Mouse (Mus musculus): ENCODE results near the gene Rgs4. TPM values are rescaled to one million over a fixed set of nuclear protein-coding genes. Genes with fewer than 3 reads are reported as not detected.

The Rgs4 gene
- polyA plus RNA-seq (2014; fragmentation: Nextera tagmentation; extraction: Ambion mirVana), result 0.95 and 1.4 TPM in 2 replicates

DNA sequence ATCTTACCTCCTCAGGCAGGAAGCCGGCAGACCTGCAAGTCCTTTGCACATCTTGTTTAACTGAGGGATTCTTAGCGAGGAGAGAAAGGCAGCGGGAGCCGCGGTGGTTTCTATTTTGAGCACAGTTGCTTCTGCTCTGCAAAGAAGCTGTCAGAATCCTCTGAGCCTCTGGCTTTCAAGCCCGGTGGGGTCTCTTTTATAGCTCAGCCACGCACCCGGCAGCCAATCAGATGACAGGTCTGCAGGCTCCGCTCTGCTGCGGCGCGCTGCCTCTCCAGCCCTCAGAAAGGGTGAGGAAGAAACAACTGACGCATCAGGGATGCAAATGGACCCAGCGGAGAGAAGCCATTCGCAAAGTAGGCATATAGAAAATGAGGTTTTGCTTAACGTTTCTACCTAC lies at the start of gene Rgs4:
TSS of gene Rgs4 (minus strand) at position 170 of the 400 bp plus-strand sequence.
- no peak within 1 kb of the TSS for H3K27ac ChIP-seq (ENCODE audit: low read depth, low read length)
- peak; percentile 34 for DNase-seq (ENCODE audit: low spot score)
- ATAC-seq (replicated peaks; ENCODE audit: low FRiP score), result no peak
- H3K27me3 ChIP-seq (replicated peaks; ENCODE audit: control insufficient read depth, insufficient read depth, low read length), result no peaks in the 10 kb centered on the region; the same call in 1 of the 2 replicates
- H3K36me3 ChIP-seq (ENCODE audit: control insufficient read depth, insufficient read depth, low read length), result no peaks in the 10 kb centered on the region
- H3K9me3 ChIP-seq (ENCODE audit: control insufficient read depth, low read length), result no peaks in the 10 kb centered on the region
- WGBS, result 2% methylated on average over 16 of the region's 16 CpGs
- no peak within 1 kb of the TSS for H3K9ac ChIP-seq (ENCODE audit: low read depth, low read length)
- H3K4me3 ChIP-seq (ENCODE audit: low read depth, low read length), result peak within 1 kb of the TSS; percentile 16
- no peaks in the 10 kb centered on the region for H3K4me1 ChIP-seq (replicated peaks; ENCODE audit: control insufficient read depth, insufficient read depth, low read length)
- peak within 1 kb of the TSS; percentile 50 for H3K4me2 ChIP-seq

DNA sequence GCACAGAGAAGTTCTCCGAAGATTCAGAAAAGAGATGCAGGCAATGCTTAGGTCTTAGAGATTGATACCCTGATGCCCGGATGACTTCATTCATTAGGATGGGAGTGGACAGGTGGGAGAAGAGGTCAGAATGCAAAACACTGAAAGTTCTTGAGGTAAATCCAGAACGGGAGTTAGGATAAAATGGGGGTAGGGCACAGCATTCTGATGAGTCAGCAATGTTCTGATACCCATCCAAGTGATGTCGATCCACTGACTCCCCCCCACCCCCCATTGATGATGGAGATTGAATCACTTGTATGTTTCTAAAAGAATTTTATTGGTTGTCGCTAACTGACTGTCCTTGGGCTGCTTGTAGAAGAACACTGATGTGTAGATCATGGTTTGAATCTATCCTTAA lies 45.0 kb upstream of the Rgs4 start:
- Histone ChIP-seq H3K4me2 (no peak overlapping the region), H3K27ac (ENCODE audit: low read depth, low read length) (no peak overlapping the region), H3K27me3 (replicated peaks; ENCODE audit: control insufficient read depth, insufficient read depth, low read length) (no peaks in the 10 kb centered on the region), H3K4me1 (replicated peaks; ENCODE audit: control insufficient read depth, insufficient read depth, low read length) (no peaks in the 10 kb centered on the region), H3K9me3 (ENCODE audit: control insufficient read depth, low read length) (no peaks in the 10 kb centered on the region), H3K9ac (ENCODE audit: low read depth, low read length) (no peak overlapping the region), H3K4me3 (ENCODE audit: low read depth, low read length) (no peak overlapping the region), H3K36me3 (ENCODE audit: control insufficient read depth, insufficient read depth, low read length) (no peaks in the 10 kb centered on the region)
- no peak for ATAC-seq (replicated peaks; ENCODE audit: low FRiP score)
- 80% methylated on average over 5 of the region's 5 CpGs for WGBS
- DNase-seq (ENCODE audit: low spot score), result no peak

GRCm38 (mm10) chr1:169785981-169786380 lies 38.5 kb upstream of the Rgs4 start:
- WGBS, result 75% methylated on average over 3 of the region's 3 CpGs
- Histone ChIP-seq H3K36me3 (ENCODE audit: control insufficient read depth, insufficient read depth, low read length) (no peaks in the 10 kb centered on the region), H3K9me3 (ENCODE audit: control insufficient read depth, low read length) (no peaks in the 10 kb centered on the region), H3K9ac (ENCODE audit: low read depth, low read length) (no peak overlapping the region), H3K4me1 (replicated peaks; ENCODE audit: control insufficient read depth, insufficient read depth, low read length) (no peaks in the 10 kb centered on the region), H3K27ac (ENCODE audit: low read depth, low read length) (no peak overlapping the region), H3K4me2 (no peak overlapping the region), H3K27me3 (replicated peaks; ENCODE audit: control insufficient read depth, insufficient read depth, low read length) (no peaks in the 10 kb centered on the region), H3K4me3 (ENCODE audit: low read depth, low read length) (no peak overlapping the region)
- no peak for DNase-seq (ENCODE audit: low spot score)
- ATAC-seq (replicated peaks; ENCODE audit: low FRiP score), result no peak

DNA sequence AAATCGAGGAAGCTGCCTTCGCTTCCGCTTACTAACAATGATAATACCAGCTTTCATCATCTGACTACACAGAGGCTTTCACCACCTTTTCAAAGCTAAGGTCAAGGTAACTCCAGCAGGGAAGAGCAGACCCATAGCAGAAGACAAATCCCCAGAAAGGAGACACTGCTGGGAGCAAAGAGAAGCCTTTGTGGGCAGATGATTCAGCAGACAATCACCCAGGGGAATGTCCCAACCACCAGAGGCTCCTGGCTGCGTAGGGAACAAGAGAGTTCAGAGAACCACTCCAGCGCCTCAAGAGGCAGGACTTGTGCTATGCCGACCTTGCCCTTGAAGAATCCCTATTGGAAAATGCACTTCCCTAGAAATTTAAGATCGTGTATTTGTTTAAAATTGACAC lies 29.1 kb upstream of the Rgs4 start:
- H3K4me1 ChIP-seq (replicated peaks; ENCODE audit: control insufficient read depth, insufficient read depth, low read length), result no peaks in the 10 kb centered on the region
- H3K27me3 ChIP-seq (replicated peaks; ENCODE audit: control insufficient read depth, insufficient read depth, low read length), result no peaks in the 10 kb centered on the region
- no peak overlapping the region for H3K4me2 ChIP-seq
- no peaks in the 10 kb centered on the region for H3K36me3 ChIP-seq (ENCODE audit: control insufficient read depth, insufficient read depth, low read length)
- no peak overlapping the region for H3K9ac ChIP-seq (ENCODE audit: low read depth, low read length)
- H3K4me3 ChIP-seq (ENCODE audit: low read depth, low read length), result no peak overlapping the region
- no peaks in the 10 kb centered on the region for H3K9me3 ChIP-seq (ENCODE audit: control insufficient read depth, low read length)
- DNase-seq (ENCODE audit: low spot score) (no peak), ATAC-seq (replicated peaks; ENCODE audit: low FRiP score) (no peak)
- H3K27ac ChIP-seq (ENCODE audit: low read depth, low read length), result no peak overlapping the region
- WGBS, result 67% methylated on average over 7 of the region's 7 CpGs

GRCm38 (mm10) chr1:169764619-169764955 lies 17.1 kb upstream of the Rgs4 start:
- Histone ChIP-seq H3K9me3 (ENCODE audit: control insufficient read depth, low read length) (no peaks in the 10 kb centered on the region), H3K4me1 (replicated peaks; ENCODE audit: control insufficient read depth, insufficient read depth, low read length) (no peaks in the 10 kb centered on the region), H3K27ac (ENCODE audit: low read depth, low read length) (no peak overlapping the region), H3K4me2 (no peak overlapping the region), H3K36me3 (ENCODE audit: control insufficient read depth, insufficient read depth, low read length) (no peaks in the 10 kb centered on the region), H3K4me3 (ENCODE audit: low read depth, low read length) (no peak overlapping the region), H3K9ac (ENCODE audit: low read depth, low read length) (no peak overlapping the region), H3K27me3 (replicated peaks; ENCODE audit: control insufficient read depth, insufficient read depth, low read length) (no peaks in the 10 kb centered on the region)
- ATAC-seq (replicated peaks; ENCODE audit: low FRiP score) (no peak), DNase-seq (ENCODE audit: low spot score) (no peak)
- 79% methylated on average over 2 of the region's 2 CpGs for WGBS

DNA sequence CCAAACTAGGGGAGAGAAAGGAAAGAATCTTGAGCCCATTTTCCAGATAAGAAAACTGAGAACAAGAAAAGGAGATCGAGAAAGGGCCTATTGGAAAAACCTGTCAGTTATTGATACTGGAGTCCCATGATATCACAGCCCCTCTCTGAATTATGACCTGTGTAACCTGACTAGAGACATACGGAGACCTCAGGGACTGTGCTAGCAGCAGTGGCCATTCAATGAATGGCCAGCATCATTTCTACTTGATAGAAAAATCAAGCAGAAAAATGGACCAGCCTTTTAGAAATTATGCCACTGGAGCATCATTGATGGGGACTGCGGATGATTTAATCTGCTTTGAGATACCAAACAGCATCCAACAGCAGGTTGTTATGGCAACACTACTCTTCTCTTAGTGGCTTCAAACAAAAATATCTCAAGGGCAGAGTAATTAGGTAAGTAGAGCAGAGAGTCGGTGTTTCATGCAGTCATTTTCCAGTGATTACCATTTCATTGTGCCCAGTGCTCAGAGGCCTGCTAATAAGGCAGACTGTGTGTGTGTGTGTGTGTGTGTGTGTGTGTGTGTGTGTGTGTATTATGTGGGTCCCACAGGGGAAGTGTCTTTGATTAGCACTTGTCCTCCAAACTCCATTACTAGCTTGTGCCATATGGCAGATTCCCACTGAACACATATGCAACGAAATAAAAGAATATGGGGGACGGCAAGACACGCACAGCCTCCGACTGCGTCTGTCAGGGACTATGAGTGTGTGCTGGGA lies 16.6 kb upstream of the Rgs4 start:
- no peak for ATAC-seq (replicated peaks; ENCODE audit: low FRiP score)
- H3K36me3 ChIP-seq (ENCODE audit: control insufficient read depth, insufficient read depth, low read length), result no peaks in the 10 kb centered on the region
- no peak overlapping the region for H3K4me2 ChIP-seq
- 84% methylated on average over 9 of the region's 9 CpGs for WGBS
- H3K9ac ChIP-seq (ENCODE audit: low read depth, low read length), result no peak overlapping the region
- no peak overlapping the region for H3K27ac ChIP-seq (ENCODE audit: low read depth, low read length)
- H3K4me3 ChIP-seq (ENCODE audit: low read depth, low read length), result no peak overlapping the region
- no peaks in the 10 kb centered on the region for H3K4me1 ChIP-seq (replicated peaks; ENCODE audit: control insufficient read depth, insufficient read depth, low read length)
- H3K9me3 ChIP-seq (ENCODE audit: control insufficient read depth, low read length), result no peaks in the 10 kb centered on the region
- H3K27me3 ChIP-seq (replicated peaks; ENCODE audit: control insufficient read depth, insufficient read depth, low read length), result no peaks in the 10 kb centered on the region
- DNase-seq (ENCODE audit: low spot score), result no peak

DNA sequence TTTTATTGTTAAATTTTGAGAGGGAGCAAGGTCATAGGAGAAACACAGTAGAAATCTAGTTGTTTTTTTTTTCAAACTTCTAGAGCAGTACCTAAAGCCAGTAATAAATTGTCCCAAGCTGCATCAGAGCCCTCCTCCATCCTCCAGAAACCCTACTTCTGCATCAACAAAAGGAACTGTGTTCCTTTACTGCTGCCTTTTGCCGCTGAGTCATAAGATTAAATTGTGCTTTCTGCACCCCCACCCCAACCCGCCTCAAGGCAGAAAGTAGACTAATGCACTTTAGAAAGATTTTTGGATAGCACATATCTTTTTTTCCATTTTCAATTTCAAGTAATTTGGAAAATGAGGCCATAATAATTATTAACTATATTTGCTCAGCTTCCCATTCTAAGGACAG lies 15.1 kb upstream of the Rgs4 start:
- DNase-seq (ENCODE audit: low spot score) (no peak), ATAC-seq (replicated peaks; ENCODE audit: low FRiP score) (no peak)
- H3K4me1 ChIP-seq (replicated peaks; ENCODE audit: control insufficient read depth, insufficient read depth, low read length), result no peaks in the 10 kb centered on the region
- no peak overlapping the region for H3K9ac ChIP-seq (ENCODE audit: low read depth, low read length)
- H3K36me3 ChIP-seq (ENCODE audit: control insufficient read depth, insufficient read depth, low read length), result no peaks in the 10 kb centered on the region
- 90% methylated on average over 2 of the region's 2 CpGs for WGBS
- no peaks in the 10 kb centered on the region for H3K27me3 ChIP-seq (replicated peaks; ENCODE audit: control insufficient read depth, insufficient read depth, low read length)
- no peak overlapping the region for H3K27ac ChIP-seq (ENCODE audit: low read depth, low read length)
- no peak overlapping the region for H3K4me2 ChIP-seq
- no peaks in the 10 kb centered on the region for H3K9me3 ChIP-seq (ENCODE audit: control insufficient read depth, low read length)
- no peak overlapping the region for H3K4me3 ChIP-seq (ENCODE audit: low read depth, low read length)

- no peaks in the 10 kb centered on the region for H3K36me3 ChIP-seq (ENCODE audit: control insufficient read depth, insufficient read depth, low read length)
- no peaks in the 10 kb centered on the region for H3K9me3 ChIP-seq (ENCODE audit: control insufficient read depth, low read length)
- DNase-seq (ENCODE audit: low spot score) (no peak), ATAC-seq (replicated peaks; ENCODE audit: low FRiP score) (no peak)
- H3K4me2 ChIP-seq, result no peak overlapping the region
- WGBS, result 32% methylated on average over 3 of the region's 3 CpGs
- no peak overlapping the region for H3K9ac ChIP-seq (ENCODE audit: low read depth, low read length)
- H3K4me3 ChIP-seq (ENCODE audit: low read depth, low read length), result no peak overlapping the region
- H3K27ac ChIP-seq (ENCODE audit: low read depth, low read length), result no peak overlapping the region
- no peaks in the 10 kb centered on the region for H3K27me3 ChIP-seq (replicated peaks; ENCODE audit: control insufficient read depth, insufficient read depth, low read length)
- no peaks in the 10 kb centered on the region for H3K4me1 ChIP-seq (replicated peaks; ENCODE audit: control insufficient read depth, insufficient read depth, low read length)
These were observed 9.1 kb upstream of the Rgs4 start for GRCm38 (mm10) chr1:169756532-169756931.

DNA sequence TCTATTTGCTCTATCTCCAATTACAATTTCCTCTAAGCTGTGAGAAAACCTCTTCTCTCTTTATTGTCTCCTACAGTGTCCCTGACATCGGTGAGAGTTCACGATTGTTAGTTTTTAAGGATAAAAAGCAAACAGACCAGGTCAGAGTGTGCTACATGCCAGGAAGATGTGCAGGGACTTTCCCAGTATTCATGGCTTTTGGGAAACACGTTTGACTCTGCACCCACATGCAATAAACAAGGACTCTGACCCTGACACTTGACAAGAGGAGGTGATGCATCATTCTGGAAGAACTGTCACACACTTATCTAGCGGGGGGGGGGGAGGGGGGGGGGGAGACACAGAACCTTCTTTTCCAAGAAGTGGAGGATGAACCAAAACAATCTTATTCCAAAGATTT lies 5.0 kb upstream of the Rgs4 start:
- Histone ChIP-seq H3K4me1 (replicated peaks; ENCODE audit: control insufficient read depth, insufficient read depth, low read length) (no peaks in the 10 kb centered on the region), H3K9ac (ENCODE audit: low read depth, low read length) (no peak overlapping the region), H3K9me3 (ENCODE audit: control insufficient read depth, low read length) (no peaks in the 10 kb centered on the region), H3K27me3 (replicated peaks; ENCODE audit: control insufficient read depth, insufficient read depth, low read length) (no peaks in the 10 kb centered on the region), H3K4me2 (no peak overlapping the region), H3K27ac (ENCODE audit: low read depth, low read length) (no peak overlapping the region), H3K4me3 (ENCODE audit: low read depth, low read length) (no peak overlapping the region), H3K36me3 (ENCODE audit: control insufficient read depth, insufficient read depth, low read length) (no peaks in the 10 kb centered on the region)
- 32% methylated on average over 3 of the region's 4 CpGs for WGBS
- ATAC-seq (replicated peaks; ENCODE audit: low FRiP score) (no peak), DNase-seq (ENCODE audit: low spot score) (no peak)
